Mouse (Mus musculus) forebrain, embryonic 15.5 days (tissue): ENCODE measurements around the gene Pde4d. TPM values are rescaled to one million over a fixed set of nuclear protein-coding genes. Genes with fewer than 3 reads are reported as not detected.

Source experiments
- ATAC-seq: fragments of 200-750 bp; cut with Nextera tagmentation; replicated peaks from 2 replicates; pipeline ENCODE4 v1.8.0; 2017; ENCODE audit warnings: mild to moderate bottlenecking, moderate TSS enrichment, moderate library complexity
- H3K27ac ChIP-seq: fragments of 300-500 bp; sonication (generic); replicated peaks from 2 replicates; pipeline ENCODE4 v1.5.1; 2015; ENCODE audit warnings: mild to moderate bottlenecking, inconsistent platforms
- H3K27me3 ChIP-seq: fragments of 300-500 bp; sonication (generic); 2 replicates; pipeline ENCODE4 v1.6.1; 2015; ENCODE audit warnings: inconsistent platforms
- H3K36me3 ChIP-seq: fragments of 300-500 bp; sonication (generic); 2 replicates; pipeline ENCODE4 v1.6.1; 2015; ENCODE audit warnings: mild to moderate bottlenecking, inconsistent platforms
- H3K4me1 ChIP-seq: fragments of 300-500 bp; sonication (generic); 2 replicates; pipeline ENCODE4 v1.6.1; 2015; ENCODE audit warnings: inconsistent platforms
- H3K4me2 ChIP-seq: fragments of 300-500 bp; sonication (generic); replicated peaks from 2 replicates; pipeline ENCODE4 v1.6.1; 2015; ENCODE audit warnings: mild to moderate bottlenecking, inconsistent platforms
- H3K4me3 ChIP-seq: fragments of 300-500 bp; sonication (generic); 2 replicates; pipeline ENCODE4 v1.5.1; 2015; ENCODE audit warnings: mild to moderate bottlenecking, inconsistent platforms
- H3K9ac ChIP-seq: fragments of 300-500 bp; sonication (generic); replicated peaks from 2 replicates; pipeline ENCODE4 v1.6.1; 2015; ENCODE audit warnings: mild to moderate bottlenecking, inconsistent platforms
- H3K9me3 ChIP-seq: fragments of 300-500 bp; sonication (generic); 2 replicates; pipeline ENCODE4 v1.6.1; 2016; ENCODE audit warnings: inconsistent platforms
- WGBS: fragments of 180-500 bp; shearing (Covaris S2); methylation state at CpG from one replicate; pipeline ENCODE4 v1.1.7; 2015; ENCODE audit warnings: mixed read lengths; 5-methylcytosine and 5-hydroxymethylcytosine counted together
- polyA plus RNA-seq: library from polyadenylated mRNA; unstranded; fragments of >200 nt; fragmentation: Nextera tagmentation; extraction: Ambion mirVana; gene quantifications from 2 replicates; pipeline ENCODE4 v1.2.1, GENCODE M21; 2015

The Pde4d gene
- polyA plus RNA-seq, 1 experiment from 2014 or later: 16.3 TPM

GRCm38 (mm10) chr13:109247061-109247460, 797.3 kb downstream of the Pde4d start:
- H3K27me3 ChIP-seq: no peaks in the 10 kb centered on the region
- peaks cover 4% of the 10 kb centered on the region; the same call in 1 of the 2 replicates for H3K4me1 ChIP-seq
- WGBS: 93% methylated on average over 4 of the region's 4 CpGs
- no peak overlapping the region for H3K9ac ChIP-seq
- no peaks in the 10 kb centered on the region for H3K9me3 ChIP-seq
- H3K4me2 ChIP-seq: no peak overlapping the region
- no peak overlapping the region for H3K4me3 ChIP-seq
- no peaks in the 10 kb centered on the region for H3K36me3 ChIP-seq
- no peak overlapping the region for H3K27ac ChIP-seq
- ATAC-seq: no peak

GRCm38 (mm10) chr13:109249315-109249714, 799.6 kb downstream of the Pde4d start:
- Histone ChIP-seq H3K4me2 (no peak overlapping the region), H3K27me3 (no peaks in the 10 kb centered on the region), H3K27ac (no peak overlapping the region), H3K36me3 (no peaks in the 10 kb centered on the region), H3K4me3 (no peak overlapping the region), H3K9me3 (no peaks in the 10 kb centered on the region), H3K9ac (no peak overlapping the region), H3K4me1 (no peaks in the 10 kb centered on the region)
- no peak for ATAC-seq

- 51% methylated on average over 4 of the region's 4 CpGs for WGBS
Measured at GRCm38 (mm10) chr13:109255634-109256033, 805.9 kb downstream of the Pde4d start.

GRCm38 (mm10) chr13:109260220-109260795, 810.6 kb downstream of the Pde4d start:
- H3K27ac ChIP-seq: peak overlapping the region; percentile 42; the same call in 1 of the 2 replicates
- no peaks in the 10 kb centered on the region for H3K9me3 ChIP-seq
- WGBS: under 1% methylated on average over 23 of the region's 23 CpGs

More at GRCm38 (mm10) chr13:109255634-109256033, 805.9 kb downstream of the Pde4d start:
- no peak overlapping the region for H3K4me3 ChIP-seq
- no peak overlapping the region for H3K4me2 ChIP-seq
- no peak for ATAC-seq
- peaks cover 13% of the 10 kb centered on the region for H3K4me1 ChIP-seq
- no peaks in the 10 kb centered on the region for H3K36me3 ChIP-seq
- no peaks in the 10 kb centered on the region for H3K9me3 ChIP-seq
- H3K27ac ChIP-seq: no peak overlapping the region
- no peak overlapping the region for H3K9ac ChIP-seq
- no peaks in the 10 kb centered on the region for H3K27me3 ChIP-seq

GRCm38 (mm10) chr13:109260796-109261516, 811.2 kb downstream of the Pde4d start:
- Histone ChIP-seq H3K9ac (peak overlapping the region; percentile 47), H3K36me3 (no peaks in the 10 kb centered on the region), H3K4me3 (peak overlapping the region; percentile 47), H3K27ac (0 out of 2 replicates have a peak overlapping the region, but pooled peaks have one; percentile 42), H3K4me1 (peaks cover 19% of the 10 kb centered on the region), H3K4me2 (peak overlapping the region; percentile 83), H3K27me3 (no peaks in the 10 kb centered on the region), H3K9me3 (no peaks in the 10 kb centered on the region)
- ATAC-seq: peak; percentile 74
- 1% methylated on average over 17 of the region's 17 CpGs for WGBS

More at GRCm38 (mm10) chr13:109260220-109260795, 810.6 kb downstream of the Pde4d start:
- Histone ChIP-seq H3K4me1 (peaks cover 19% of the 10 kb centered on the region), H3K36me3 (no peaks in the 10 kb centered on the region), H3K27me3 (no peaks in the 10 kb centered on the region), H3K4me2 (peak overlapping the region; percentile 83), H3K4me3 (peak overlapping the region; percentile 47), H3K9ac (peak overlapping the region; percentile 47)
- peak; percentile 91 for ATAC-seq

- Histone ChIP-seq H3K4me1 (peaks cover 15% of the 10 kb centered on the region), H3K4me2 (0 out of 2 replicates have a peak overlapping the region, but pooled peaks have one; percentile 83), H3K9me3 (no peaks in the 10 kb centered on the region), H3K9ac (no peak overlapping the region), H3K27me3 (no peaks in the 10 kb centered on the region), H3K36me3 (no peaks in the 10 kb centered on the region), H3K4me3 (no peak overlapping the region), H3K27ac (no peak overlapping the region)
- no peak for ATAC-seq
- WGBS: 19% methylated on average over 5 of the region's 5 CpGs
Measured at GRCm38 (mm10) chr13:109261642-109262220, 812.0 kb downstream of the Pde4d start.

- 91% methylated on average over 5 of the region's 5 CpGs for WGBS
- no peak for ATAC-seq
- H3K4me2 ChIP-seq: no peak overlapping the region
Measured at GRCm38 (mm10) chr13:109262501-109262900, 812.8 kb downstream of the Pde4d start.

GRCm38 (mm10) chr13:109263833-109264232, 814.1 kb downstream of the Pde4d start:
- no peak for ATAC-seq
- H3K27ac ChIP-seq: no peak overlapping the region
- H3K9me3 ChIP-seq: no peaks in the 10 kb centered on the region
- no peak overlapping the region for H3K4me3 ChIP-seq
- no peaks in the 10 kb centered on the region for H3K27me3 ChIP-seq
- no peak overlapping the region for H3K4me2 ChIP-seq
- no peak overlapping the region for H3K9ac ChIP-seq
- peaks cover 15% of the 10 kb centered on the region for H3K4me1 ChIP-seq
- H3K36me3 ChIP-seq: no peaks in the 10 kb centered on the region

More at GRCm38 (mm10) chr13:109262501-109262900, 812.8 kb downstream of the Pde4d start:
- Histone ChIP-seq H3K4me1 (peaks cover 15% of the 10 kb centered on the region), H3K9me3 (no peaks in the 10 kb centered on the region), H3K27ac (no peak overlapping the region), H3K9ac (no peak overlapping the region), H3K36me3 (no peaks in the 10 kb centered on the region), H3K4me3 (no peak overlapping the region), H3K27me3 (no peaks in the 10 kb centered on the region)

- H3K36me3 ChIP-seq: no peaks in the 10 kb centered on the region
- no peaks in the 10 kb centered on the region for H3K4me1 ChIP-seq
- no peak overlapping the region for H3K4me3 ChIP-seq
- no peak overlapping the region for H3K27ac ChIP-seq
- ATAC-seq: no peak
- H3K4me2 ChIP-seq: no peak overlapping the region
- H3K9ac ChIP-seq: no peak overlapping the region
- WGBS: 47% methylated on average over 3 of the region's 3 CpGs
- H3K9me3 ChIP-seq: no peaks in the 10 kb centered on the region
- H3K27me3 ChIP-seq: no peaks in the 10 kb centered on the region
Measured at GRCm38 (mm10) chr13:109268253-109268652, 818.5 kb downstream of the Pde4d start.

- Histone ChIP-seq H3K9ac (no peak overlapping the region), H3K9me3 (no peaks in the 10 kb centered on the region), H3K4me2 (no peak overlapping the region), H3K4me1 (no peaks in the 10 kb centered on the region), H3K4me3 (no peak overlapping the region), H3K36me3 (no peaks in the 10 kb centered on the region), H3K27ac (no peak overlapping the region), H3K27me3 (no peaks in the 10 kb centered on the region)
- 85% methylated on average over 4 of the region's 4 CpGs for WGBS
- no peak for ATAC-seq
Measured at GRCm38 (mm10) chr13:109268659-109269322, 819.0 kb downstream of the Pde4d start.

- Histone ChIP-seq H3K27me3 (no peaks in the 10 kb centered on the region), H3K36me3 (no peaks in the 10 kb centered on the region), H3K4me3 (no peak overlapping the region), H3K27ac (no peak overlapping the region), H3K4me2 (no peak overlapping the region), H3K9me3 (no peaks in the 10 kb centered on the region), H3K4me1 (no peaks in the 10 kb centered on the region), H3K9ac (no peak overlapping the region)
- 92% methylated on average over 10 of the region's 10 CpGs for WGBS
- no peak for ATAC-seq
Measured at GRCm38 (mm10) chr13:109274869-109275268, 825.1 kb downstream of the Pde4d start.

GRCm38 (mm10) chr13:109277792-109278191, 828.0 kb downstream of the Pde4d start:
- no peak overlapping the region for H3K27ac ChIP-seq
- no peak for ATAC-seq
- H3K9me3 ChIP-seq: no peaks in the 10 kb centered on the region
- H3K4me2 ChIP-seq: no peak overlapping the region
- H3K4me1 ChIP-seq: no peaks in the 10 kb centered on the region
- WGBS: 74% methylated on average over 7 of the region's 7 CpGs
- H3K9ac ChIP-seq: no peak overlapping the region
- no peak overlapping the region for H3K4me3 ChIP-seq
- H3K36me3 ChIP-seq: no peaks in the 10 kb centered on the region
- H3K27me3 ChIP-seq: no peaks in the 10 kb centered on the region
